Mouse (Mus musculus): ENCODE measurements around the gene Traf5.

Traf5 gene

GRCm38 (mm10) chr1:191974509-191975405 is 117.6 kb downstream of the Traf5 start:
- TF ChIP-seq GATA4 (IDR thresholded peaks at IDR 0.05; ENCODE audit: insufficient replicate concordance, low read length), result no peak

- no peak for TF ChIP-seq GATA4 (IDR thresholded peaks at IDR 0.05; ENCODE audit: insufficient replicate concordance, low read length)
Measured at GRCm38 (mm10) chr1:191969939-191970338, 122.4 kb downstream of the Traf5 start.

- TF ChIP-seq GATA4 (IDR thresholded peaks at IDR 0.05; ENCODE audit: insufficient replicate concordance, low read length), result no peak
Measured at GRCm38 (mm10) chr1:191964773-191965481, 127.4 kb downstream of the Traf5 start.

GRCm38 (mm10) chr1:191963948-191964772 is 128.2 kb downstream of the Traf5 start:
- no peak for TF ChIP-seq GATA4 (IDR thresholded peaks at IDR 0.05; ENCODE audit: insufficient replicate concordance, low read length)

GRCm38 (mm10) chr1:191963413-191963812 is 128.9 kb downstream of the Traf5 start:
- TF ChIP-seq GATA4 (IDR thresholded peaks at IDR 0.05; ENCODE audit: insufficient replicate concordance, low read length), result no peak

- no peak for TF ChIP-seq GATA4 (IDR thresholded peaks at IDR 0.05; ENCODE audit: insufficient replicate concordance, low read length)
Measured at GRCm38 (mm10) chr1:191960946-191961345, 131.4 kb downstream of the Traf5 start.

GRCm38 (mm10) chr1:191957321-191957720 is 135.0 kb downstream of the Traf5 start:
- TF ChIP-seq GATA4 (IDR thresholded peaks at IDR 0.05; ENCODE audit: insufficient replicate concordance, low read length), result no peak

- TF ChIP-seq GATA4 (IDR thresholded peaks at IDR 0.05; ENCODE audit: insufficient replicate concordance, low read length), result no peak
Measured at GRCm38 (mm10) chr1:191956871-191957270, 135.5 kb downstream of the Traf5 start.

- no peak for TF ChIP-seq GATA4 (IDR thresholded peaks at IDR 0.05; ENCODE audit: insufficient replicate concordance, low read length)
Measured at GRCm38 (mm10) chr1:191956261-191956660, 136.1 kb downstream of the Traf5 start.

GRCm38 (mm10) chr1:191955101-191955500 is 137.3 kb downstream of the Traf5 start:
- no peak; the same call in 1 of the 2 replicates for TF ChIP-seq GATA4 (IDR thresholded peaks at IDR 0.05; ENCODE audit: insufficient replicate concordance, low read length)

- no peak for TF ChIP-seq GATA4 (IDR thresholded peaks at IDR 0.05; ENCODE audit: insufficient replicate concordance, low read length)
Measured at GRCm38 (mm10) chr1:191952733-191953335, 139.5 kb downstream of the Traf5 start.

GRCm38 (mm10) chr1:191950611-191951010 is 141.7 kb downstream of the Traf5 start:
- no peak for TF ChIP-seq GATA4 (IDR thresholded peaks at IDR 0.05; ENCODE audit: insufficient replicate concordance, low read length)

- TF ChIP-seq GATA4 (IDR thresholded peaks at IDR 0.05; ENCODE audit: insufficient replicate concordance, low read length), result no peak
Measured at GRCm38 (mm10) chr1:191948600-191948999, 143.8 kb downstream of the Traf5 start.

GRCm38 (mm10) chr1:191947796-191948195 is 144.6 kb downstream of the Traf5 start:
- no peak for TF ChIP-seq GATA4 (IDR thresholded peaks at IDR 0.05; ENCODE audit: insufficient replicate concordance, low read length)
